Mouse (Mus musculus) hindbrain, embryonic 13.5 days (tissue): ENCODE measurements at regions not wholly inside any gene's neighbourhood (a gene's known extent, or its start where the extent isn't known, plus 50 kb on each side); places are given as distances from the start of the nearest gene placed in this dataset.

Experiments used
- ATAC-seq: fragments of 200-750 bp; cut with Nextera tagmentation; 2 replicates; pipeline ENCODE4 v1.8.0; 2017; ENCODE audit warnings: moderate TSS enrichment; ENCODE audit not compliant: low FRiP score
- H3K27ac ChIP-seq: fragments of 300-500 bp; sonication (generic); 2 replicates; pipeline ENCODE4 v1.5.1; 2015; ENCODE audit warnings: inconsistent platforms, mild to moderate bottlenecking, moderate library complexity
- H3K27me3 ChIP-seq: fragments of 300-500 bp; sonication (generic); 2 replicates; pipeline ENCODE4 v1.6.1; 2015; ENCODE audit warnings: mild to moderate bottlenecking, inconsistent platforms
- H3K36me3 ChIP-seq: fragments of 300-500 bp; sonication (generic); 2 replicates; pipeline ENCODE4 v1.6.1; 2015; ENCODE audit warnings: mild to moderate bottlenecking, inconsistent platforms
- H3K4me1 ChIP-seq: fragments of 300-500 bp; sonication (generic); replicated peaks from 2 replicates; pipeline ENCODE4 v1.6.1; 2015; ENCODE audit warnings: inconsistent platforms
- H3K4me2 ChIP-seq: fragments of 300-500 bp; sonication (generic); 2 replicates; pipeline ENCODE4 v1.6.1; 2015; ENCODE audit warnings: inconsistent platforms, mild to moderate bottlenecking, moderate library complexity
- H3K4me3 ChIP-seq: fragments of 300-500 bp; sonication (generic); 2 replicates; pipeline ENCODE4 v1.5.1; 2015; ENCODE audit warnings: mild to moderate bottlenecking, inconsistent platforms
- H3K9ac ChIP-seq: fragments of 300-500 bp; sonication (generic); 2 replicates; pipeline ENCODE4 v1.6.1; 2015; ENCODE audit warnings: mild to moderate bottlenecking, inconsistent platforms
- H3K9me3 ChIP-seq: fragments of 300-500 bp; sonication (generic); 2 replicates; pipeline ENCODE4 v1.6.1; 2016; ENCODE audit warnings: inconsistent platforms
- WGBS: fragments of 180-500 bp; shearing (Covaris S2); methylation state at CpG from one replicate; pipeline ENCODE4 v1.1.7; 2015; 5-methylcytosine and 5-hydroxymethylcytosine counted together

DNA sequence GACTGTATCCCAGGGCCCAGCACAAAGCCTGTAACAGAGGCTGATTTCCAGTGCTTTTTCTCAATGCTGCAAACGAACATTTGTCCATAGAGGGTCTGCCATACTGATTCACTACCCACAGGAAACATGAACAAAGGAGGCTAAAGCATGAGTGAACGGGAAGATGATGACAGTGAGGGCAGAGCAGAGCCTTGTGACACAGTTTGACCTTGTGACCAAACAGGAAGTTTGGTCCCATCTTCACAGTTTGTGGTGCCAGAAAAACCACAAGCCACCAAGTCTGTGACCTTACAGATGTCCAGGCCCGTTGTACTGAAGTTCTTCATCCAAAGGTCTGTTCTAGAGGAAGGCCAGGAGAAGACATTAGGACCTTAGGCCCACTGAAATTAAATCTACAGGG lies 974.4 kb downstream of the Epha4 start:
- WGBS, result 65% methylated on average over 3 of the region's 3 CpGs
- Histone ChIP-seq H3K27ac (no peak overlapping the region), H3K9ac (no peak overlapping the region), H3K9me3 (no peaks in the 10 kb centered on the region), H3K4me3 (no peak overlapping the region), H3K4me2 (no peak overlapping the region), H3K27me3 (no peaks in the 10 kb centered on the region), H3K36me3 (no peaks in the 10 kb centered on the region), H3K4me1 (0 out of 2 replicates have a peak, but pooled peaks cover 4% of the 10 kb centered on the region)
- no peak for ATAC-seq

- Histone ChIP-seq H3K4me3 (no peak overlapping the region), H3K27me3 (0 out of 2 replicates have a peak, but pooled peaks cover 2% of the 10 kb centered on the region), H3K27ac (no peak overlapping the region), H3K4me1 (no peaks in the 10 kb centered on the region), H3K9ac (no peak overlapping the region), H3K4me2 (no peak overlapping the region), H3K9me3 (no peaks in the 10 kb centered on the region), H3K36me3 (no peaks in the 10 kb centered on the region)
- ATAC-seq, result no peak
- WGBS, result 82% methylated on average over 5 of the region's 5 CpGs
Measured at GRCm38 (mm10) chr1:76550876-76551275, 964.0 kb downstream of the Epha4 start.

GRCm38 (mm10) chr1:76559441-76559840 lies 955.4 kb downstream of the Epha4 start:
- no peaks in the 10 kb centered on the region for H3K9me3 ChIP-seq
- WGBS, result 92% methylated on average over 7 of the region's 7 CpGs
- no peak overlapping the region for H3K4me3 ChIP-seq
- no peak for ATAC-seq
- H3K36me3 ChIP-seq, result no peaks in the 10 kb centered on the region
- no peak overlapping the region for H3K9ac ChIP-seq
- H3K27ac ChIP-seq, result no peak overlapping the region
- no peaks in the 10 kb centered on the region for H3K27me3 ChIP-seq
- no peak overlapping the region for H3K4me2 ChIP-seq
- no peaks in the 10 kb centered on the region for H3K4me1 ChIP-seq

DNA sequence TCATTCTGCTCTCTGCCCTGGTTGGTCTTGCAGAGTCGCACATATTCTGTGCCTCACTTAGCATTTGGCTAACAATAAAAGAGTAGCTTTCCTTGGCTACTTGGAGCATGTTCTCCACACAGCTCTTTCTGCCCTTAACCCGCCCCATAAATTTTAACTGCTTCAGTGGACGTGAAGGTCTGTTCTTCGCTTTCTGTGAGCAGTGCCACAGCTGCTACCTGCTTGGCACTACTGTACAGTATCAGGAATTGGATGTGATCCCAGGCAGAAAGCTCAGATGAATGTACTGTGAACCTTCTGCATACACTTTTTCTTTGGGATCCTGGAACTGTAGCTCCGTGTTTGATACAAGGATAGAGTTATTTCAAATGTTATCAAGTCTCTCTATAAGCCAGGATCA lies 939.4 kb downstream of the Epha4 start:
- H3K27me3 ChIP-seq, result no peaks in the 10 kb centered on the region
- no peaks in the 10 kb centered on the region for H3K4me1 ChIP-seq
- no peak overlapping the region for H3K4me3 ChIP-seq
- no peaks in the 10 kb centered on the region for H3K9me3 ChIP-seq
- H3K4me2 ChIP-seq, result no peak overlapping the region
- WGBS, result 64% methylated on average over 5 of the region's 5 CpGs
- no peaks in the 10 kb centered on the region for H3K36me3 ChIP-seq
- no peak for ATAC-seq
- H3K27ac ChIP-seq, result no peak overlapping the region
- H3K9ac ChIP-seq, result no peak overlapping the region

GRCm38 (mm10) chr1:76585921-76586320 lies 929.0 kb downstream of the Epha4 start:
- 94% methylated on average over 2 of the region's 2 CpGs for WGBS
- no peak for ATAC-seq
- H3K9me3 ChIP-seq, result peaks cover 2% of the 10 kb centered on the region; the same call in 1 of the 2 replicates
- no peak overlapping the region for H3K9ac ChIP-seq
- H3K4me3 ChIP-seq, result no peak overlapping the region
- H3K4me2 ChIP-seq, result no peak overlapping the region
- H3K36me3 ChIP-seq, result no peaks in the 10 kb centered on the region
- H3K27me3 ChIP-seq, result no peaks in the 10 kb centered on the region
- H3K27ac ChIP-seq, result no peak overlapping the region
- H3K4me1 ChIP-seq, result no peaks in the 10 kb centered on the region

DNA sequence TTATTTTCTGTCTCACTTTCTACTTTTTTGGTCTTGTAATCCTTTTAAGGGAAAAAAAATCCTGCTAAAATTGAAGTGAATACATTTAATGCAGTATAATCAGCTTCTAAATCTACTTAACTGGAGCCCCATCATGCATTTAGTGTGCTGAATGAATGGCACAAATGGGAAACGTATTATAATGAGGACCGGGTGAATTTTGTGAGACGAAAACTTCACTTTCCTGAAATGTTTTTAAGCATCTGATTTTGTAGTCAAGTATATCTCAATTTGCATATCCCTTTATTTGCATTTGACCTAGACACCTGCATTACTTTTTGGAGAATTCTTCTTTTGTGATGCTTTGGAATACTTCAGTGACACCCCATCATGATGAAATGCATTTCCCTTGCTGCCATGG lies 889.1 kb downstream of the Epha4 start:
- Histone ChIP-seq H3K9ac (no peak overlapping the region), H3K4me2 (no peak overlapping the region), H3K4me1 (no peaks in the 10 kb centered on the region), H3K36me3 (no peaks in the 10 kb centered on the region), H3K27me3 (no peaks in the 10 kb centered on the region), H3K4me3 (no peak overlapping the region), H3K27ac (no peak overlapping the region), H3K9me3 (no peaks in the 10 kb centered on the region)
- WGBS, result 69% methylated on average over 3 of the region's 3 CpGs
- ATAC-seq, result no peak

- Histone ChIP-seq H3K27me3 (no peaks in the 10 kb centered on the region), H3K4me1 (no peaks in the 10 kb centered on the region), H3K9me3 (no peaks in the 10 kb centered on the region), H3K27ac (no peak overlapping the region), H3K4me3 (no peak overlapping the region), H3K9ac (no peak overlapping the region), H3K4me2 (no peak overlapping the region), H3K36me3 (no peaks in the 10 kb centered on the region)
- ATAC-seq, result no peak
Measured at GRCm38 (mm10) chr1:76629861-76630260, 885.0 kb downstream of the Epha4 start.

DNA sequence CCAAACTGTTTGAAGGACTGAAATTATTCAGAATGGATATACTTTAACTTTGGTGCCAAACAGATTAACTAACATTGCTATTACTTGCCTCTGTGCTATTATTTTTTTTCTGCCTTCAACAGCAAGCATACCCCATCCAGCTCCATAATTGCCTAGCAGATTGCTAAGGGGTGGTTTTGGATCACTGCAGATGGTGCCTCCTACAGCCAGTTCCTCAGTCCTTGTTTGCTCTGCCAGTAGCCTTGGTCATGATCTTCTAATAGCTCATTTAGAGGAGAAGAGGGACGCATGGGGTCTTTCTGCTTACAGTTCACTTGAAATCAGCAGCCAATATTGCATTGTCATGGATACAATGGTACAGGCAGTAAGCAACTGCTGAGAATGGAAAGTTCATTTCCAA lies 880.8 kb downstream of the Epha4 start:
- Histone ChIP-seq H3K4me2 (no peak overlapping the region), H3K4me3 (no peak overlapping the region), H3K36me3 (no peaks in the 10 kb centered on the region), H3K9me3 (no peaks in the 10 kb centered on the region), H3K27me3 (no peaks in the 10 kb centered on the region), H3K9ac (no peak overlapping the region), H3K27ac (no peak overlapping the region), H3K4me1 (peaks cover 8% of the 10 kb centered on the region; the same call in 1 of the 2 replicates)
- 83% methylated on average over 1 of the region's 1 CpGs for WGBS
- no peak for ATAC-seq

DNA sequence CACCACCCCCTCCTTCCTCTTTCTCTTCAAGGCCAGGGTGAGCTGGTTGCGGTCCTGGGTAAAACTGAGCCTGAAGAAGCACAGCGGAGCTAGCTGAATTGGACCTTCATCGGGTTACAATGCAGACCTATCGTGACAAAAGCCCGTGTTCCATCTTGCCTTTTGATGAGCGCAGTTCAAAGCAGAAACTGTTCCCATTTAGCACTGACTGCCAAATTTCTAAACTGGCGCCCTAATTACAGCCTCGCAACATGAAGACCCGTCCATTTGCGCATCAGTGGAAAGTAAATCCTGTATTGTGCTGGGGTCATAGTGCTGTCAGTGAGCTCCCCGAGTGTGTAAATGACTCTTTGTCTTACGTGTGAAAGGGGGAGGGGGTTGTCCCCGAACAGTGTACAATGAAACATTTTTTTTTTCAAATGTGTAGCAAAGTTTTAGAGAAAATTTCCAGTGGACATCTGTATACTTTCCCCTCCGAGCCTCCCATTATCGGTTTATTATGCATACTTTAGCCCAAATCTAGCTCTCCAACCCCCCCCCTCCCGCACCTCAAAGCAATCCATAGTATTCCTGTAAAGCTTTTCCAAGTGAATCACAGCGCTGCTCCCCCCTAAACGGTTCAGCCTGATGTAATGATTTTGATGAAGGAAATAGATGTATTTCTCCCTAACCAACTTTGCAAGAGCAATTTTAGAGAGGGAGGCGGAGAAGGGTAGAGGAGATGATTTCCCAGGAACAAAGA lies 877.4 kb downstream of the Epha4 start:
- no peak for ATAC-seq
- Histone ChIP-seq H3K4me3 (peak overlapping the region; percentile 16), H3K4me2 (peak overlapping the region; percentile 45), H3K9me3 (no peaks in the 10 kb centered on the region), H3K27me3 (no peaks in the 10 kb centered on the region), H3K9ac (peak overlapping the region; percentile 44; the same call in 1 of the 2 replicates), H3K27ac (no peak overlapping the region), H3K36me3 (no peaks in the 10 kb centered on the region), H3K4me1 (peaks cover 8% of the 10 kb centered on the region; the same call in 1 of the 2 replicates)
- WGBS, result 36% methylated on average over 19 of the region's 19 CpGs

DNA sequence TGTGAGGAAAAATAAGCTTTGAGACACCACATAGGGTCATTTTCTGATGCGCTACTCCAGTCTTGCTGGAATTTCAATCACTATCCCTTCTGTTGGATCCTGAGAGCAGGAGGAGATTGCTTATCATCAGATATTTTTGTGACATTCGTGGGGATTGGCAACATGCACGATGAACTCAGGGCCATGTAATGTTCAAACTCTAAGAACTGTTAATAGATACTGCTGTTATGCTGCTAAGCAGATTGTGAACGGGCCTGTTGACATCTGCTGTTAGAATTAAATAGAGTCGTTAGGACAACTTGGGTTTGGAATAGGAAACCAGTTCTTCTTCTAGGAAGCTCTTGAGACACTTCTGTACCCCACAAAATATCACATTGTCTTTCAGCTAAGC lies 876.9 kb downstream of the Epha4 start:
- H3K4me2 ChIP-seq, result no peak overlapping the region
- no peak overlapping the region for H3K4me3 ChIP-seq
- H3K4me1 ChIP-seq, result peaks cover 8% of the 10 kb centered on the region; the same call in 1 of the 2 replicates
- ATAC-seq, result no peak
- no peak overlapping the region for H3K27ac ChIP-seq
- H3K36me3 ChIP-seq, result no peaks in the 10 kb centered on the region
- no peak overlapping the region for H3K9ac ChIP-seq
- no peaks in the 10 kb centered on the region for H3K9me3 ChIP-seq
- 77% methylated on average over 5 of the region's 5 CpGs for WGBS
- H3K27me3 ChIP-seq, result no peaks in the 10 kb centered on the region

DNA sequence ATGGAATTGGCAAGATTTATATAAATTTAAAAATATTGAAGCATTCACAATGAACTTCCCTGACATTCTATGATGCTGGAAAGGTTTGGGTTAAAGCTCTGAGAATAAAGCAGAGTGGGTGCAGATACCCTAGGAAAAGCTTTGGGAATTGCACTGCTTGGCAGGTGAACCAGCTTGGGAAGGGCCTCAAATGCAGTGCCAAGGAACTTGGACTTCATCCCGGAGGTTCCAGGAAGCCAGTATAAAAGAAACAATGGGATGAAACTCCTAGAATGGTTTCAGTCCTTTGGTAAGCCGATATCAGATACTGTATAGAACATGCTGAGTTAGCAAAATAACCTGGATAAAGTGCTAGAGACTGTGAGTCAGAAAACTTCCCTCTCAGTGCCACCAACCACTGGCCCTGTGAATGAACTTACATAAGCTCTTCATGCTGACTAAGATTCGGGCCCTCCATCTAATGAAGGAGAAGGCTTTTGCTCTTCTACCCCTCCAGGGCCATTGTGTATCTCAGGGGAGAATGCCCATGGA lies 873.6 kb downstream of the Epha4 start:
- ATAC-seq, result no peak
- H3K4me3 ChIP-seq, result no peak overlapping the region
- 80% methylated on average over 3 of the region's 3 CpGs for WGBS
- H3K4me2 ChIP-seq, result no peak overlapping the region
- peaks cover 8% of the 10 kb centered on the region; the same call in 1 of the 2 replicates for H3K4me1 ChIP-seq
- no peak overlapping the region for H3K27ac ChIP-seq
- no peak overlapping the region for H3K9ac ChIP-seq
- H3K9me3 ChIP-seq, result no peaks in the 10 kb centered on the region
- H3K36me3 ChIP-seq, result no peaks in the 10 kb centered on the region
- no peaks in the 10 kb centered on the region for H3K27me3 ChIP-seq

GRCm38 (mm10) chr1:76642703-76643102 lies 872.2 kb downstream of the Epha4 start:
- Histone ChIP-seq H3K27ac (no peak overlapping the region), H3K36me3 (no peaks in the 10 kb centered on the region), H3K27me3 (no peaks in the 10 kb centered on the region), H3K9me3 (no peaks in the 10 kb centered on the region), H3K9ac (no peak overlapping the region), H3K4me3 (no peak overlapping the region), H3K4me2 (no peak overlapping the region), H3K4me1 (0 out of 2 replicates have a peak, but pooled peaks cover under 1% of the 10 kb centered on the region)
- WGBS, result 78% methylated on average over 6 of the region's 6 CpGs
- ATAC-seq, result no peak

GRCm38 (mm10) chr1:76644895-76645294 lies 870.0 kb downstream of the Epha4 start:
- H3K4me1 ChIP-seq, result no peaks in the 10 kb centered on the region
- no peaks in the 10 kb centered on the region for H3K9me3 ChIP-seq
- no peaks in the 10 kb centered on the region for H3K27me3 ChIP-seq
- H3K36me3 ChIP-seq, result no peaks in the 10 kb centered on the region
- H3K4me3 ChIP-seq, result no peak overlapping the region
- ATAC-seq, result no peak
- WGBS, result 68% methylated on average over 3 of the region's 3 CpGs
- no peak overlapping the region for H3K9ac ChIP-seq
- no peak overlapping the region for H3K27ac ChIP-seq
- no peak overlapping the region for H3K4me2 ChIP-seq
